Mouse (Mus musculus) kidney, postnatal 0 days (tissue): ENCODE data around the gene Homer2. TPM values are rescaled to one million over a fixed set of nuclear protein-coding genes. Genes with fewer than 3 reads are reported as not detected.

Experiments used
- ATAC-seq: fragments of 200-750 bp; cut with Nextera tagmentation; replicated peaks from 2 replicates; pipeline ENCODE4 v1.8.0; 2017; ENCODE audit warnings: low read depth, moderate number of reproducible peaks, moderate TSS enrichment, moderate library complexity; ENCODE audit not compliant: low FRiP score
- DNase-seq: peaks from one replicate; pipeline ENCODE4 v3.0.0-alpha.2; 2016; ENCODE audit warnings: low spot score
- H3K27ac ChIP-seq: fragments of 300-500 bp; sonication (generic); 2 replicates; pipeline ENCODE4 v1.5.1; 2014; ENCODE audit warnings: mild to moderate bottlenecking
- H3K27me3 ChIP-seq: fragments of 300-500 bp; sonication (generic); 2 replicates; pipeline ENCODE4 v1.6.1; 2014; ENCODE audit warnings: low read length, mixed read lengths; ENCODE audit not compliant: insufficient read depth
- H3K36me3 ChIP-seq: fragments of 300-500 bp; sonication (generic); 2 replicates; pipeline ENCODE4 v1.6.1; 2014; ENCODE audit warnings: low read length, mixed read lengths; ENCODE audit not compliant: insufficient read depth
- H3K4me1 ChIP-seq: fragments of 300-500 bp; sonication (generic); replicated peaks from 2 replicates; pipeline ENCODE4 v1.6.1; 2014; ENCODE audit warnings: antibody characterized with exemption, low read length, mixed read lengths; ENCODE audit not compliant: insufficient read depth
- H3K4me2 ChIP-seq: fragments of 300-500 bp; sonication (generic); 2 replicates; pipeline ENCODE4 v1.6.1; 2014; ENCODE audit warnings: mild to moderate bottlenecking, low read length, moderate library complexity, mixed read lengths
- H3K4me3 ChIP-seq: fragments of 300-500 bp; sonication (generic); replicated peaks from 2 replicates; pipeline ENCODE4 v1.5.1; 2014; ENCODE audit warnings: low read depth, low read length
- H3K9ac ChIP-seq: fragments of 300-500 bp; sonication (generic); 2 replicates; pipeline ENCODE4 v1.6.1; 2014; ENCODE audit warnings: low read depth, low read length
- H3K9me3 ChIP-seq: fragments of 300-500 bp; sonication (generic); replicated peaks from 2 replicates; pipeline ENCODE4 v1.6.1; 2016; ENCODE audit warnings: low read length, inconsistent platforms, mixed read lengths
- CTCF ChIP-seq: IDR thresholded peaks from 2 replicates; pipeline ENCODE4 v1.5.1; 2016; ENCODE audit warnings: antibody characterized with exemption, low read depth, mild to moderate bottlenecking, moderate library complexity
- WGBS: fragments of 180-500 bp; shearing (Covaris S2); extraction: QIAGEN DNeasy Blood & Tissue Kit; methylation state at CpG from one replicate; pipeline ENCODE4 v1.1.7; 2014; 5-methylcytosine and 5-hydroxymethylcytosine counted together
- polyA plus RNA-seq: library from polyadenylated mRNA; unstranded; fragments of >200 nt; fragmentation: Nextera tagmentation; extraction: Ambion mirVana; gene quantifications from 2 replicates; pipeline ENCODE4 v1.2.1, GENCODE M21; 2015

The Homer2 gene
- 8.2 and 8.4 TPM in 2 replicates for polyA plus RNA-seq

- Histone ChIP-seq H3K4me3 (peak within 1 kb of the TSS; percentile 57), H3K9ac (peak within 1 kb of the TSS; percentile 55), H3K27me3 (no peaks in the 10 kb centered on the region), H3K4me1 (peaks cover 4% of the 10 kb centered on the region; the same call in 1 of the 2 replicates), H3K27ac (no peak within 1 kb of the TSS), H3K4me2 (peak within 1 kb of the TSS; percentile 98), H3K36me3 (no peaks in the 10 kb centered on the region), H3K9me3 (no peaks in the 10 kb centered on the region)
- TF ChIP-seq CTCF, result no peak
- WGBS, result 67% methylated on average over 14 of the region's 14 CpGs
- no peak for ATAC-seq
- DNase-seq, result no peak
Observed at GRCm38 (mm10) chr7:81707471-81708140, at the start of gene Homer2. TSS of gene Homer2 (minus strand) at chr7:81707527.

- no peak overlapping the region for H3K27ac ChIP-seq
- no peak overlapping the region for H3K4me2 ChIP-seq
- ATAC-seq (no peak), DNase-seq (no peak)
- no peaks in the 10 kb centered on the region for H3K4me1 ChIP-seq
- WGBS, result 77% methylated on average over 3 of the region's 3 CpGs
- TF ChIP-seq CTCF, result no peak
- no peak overlapping the region for H3K9ac ChIP-seq
- H3K27me3 ChIP-seq, result no peaks in the 10 kb centered on the region
- no peaks in the 10 kb centered on the region for H3K36me3 ChIP-seq
- H3K4me3 ChIP-seq, result no peak overlapping the region
- H3K9me3 ChIP-seq, result no peaks in the 10 kb centered on the region
Observed at GRCm38 (mm10) chr7:81747956-81748355, 40.6 kb upstream of the Homer2 start.

- Histone ChIP-seq H3K9me3 (no peaks in the 10 kb centered on the region), H3K4me1 (no peaks in the 10 kb centered on the region), H3K9ac (no peak overlapping the region), H3K27me3 (no peaks in the 10 kb centered on the region), H3K4me2 (no peak overlapping the region), H3K27ac (no peak overlapping the region), H3K36me3 (no peaks in the 10 kb centered on the region), H3K4me3 (no peak overlapping the region)
- DNase-seq (peak; percentile 40), ATAC-seq (no peak)
- peak; percentile 69 for TF ChIP-seq CTCF
- 60% methylated on average over 4 of the region's 4 CpGs for WGBS
Observed at GRCm38 (mm10) chr7:81744145-81744544, 36.8 kb upstream of the Homer2 start.

GRCm38 (mm10) chr7:81740010-81740409 is 32.7 kb upstream of the Homer2 start:
- TF ChIP-seq CTCF, result no peak
- DNase-seq (no peak), ATAC-seq (no peak)
- H3K27ac ChIP-seq, result no peak overlapping the region
- no peaks in the 10 kb centered on the region for H3K27me3 ChIP-seq
- no peaks in the 10 kb centered on the region for H3K9me3 ChIP-seq
- WGBS, result 89% methylated on average over 7 of the region's 7 CpGs
- no peaks in the 10 kb centered on the region for H3K36me3 ChIP-seq
- H3K9ac ChIP-seq, result no peak overlapping the region
- H3K4me2 ChIP-seq, result no peak overlapping the region
- H3K4me1 ChIP-seq, result no peaks in the 10 kb centered on the region
- no peak overlapping the region for H3K4me3 ChIP-seq

GRCm38 (mm10) chr7:81738720-81739385 is 31.5 kb upstream of the Homer2 start:
- no peak overlapping the region for H3K9ac ChIP-seq
- no peak overlapping the region for H3K27ac ChIP-seq
- H3K4me1 ChIP-seq, result no peaks in the 10 kb centered on the region
- no peak for DNase-seq
- no peak overlapping the region for H3K4me2 ChIP-seq
- no peaks in the 10 kb centered on the region for H3K9me3 ChIP-seq
- ATAC-seq, result no peak
- WGBS, result 62% methylated on average over 8 of the region's 8 CpGs
- TF ChIP-seq CTCF, result no peak
- no peaks in the 10 kb centered on the region for H3K36me3 ChIP-seq
- H3K27me3 ChIP-seq, result no peaks in the 10 kb centered on the region
- H3K4me3 ChIP-seq, result no peak overlapping the region

GRCm38 (mm10) chr7:81735300-81736048 is 28.1 kb upstream of the Homer2 start:
- Histone ChIP-seq H3K4me1 (no peaks in the 10 kb centered on the region), H3K9me3 (no peaks in the 10 kb centered on the region), H3K9ac (no peak overlapping the region), H3K27ac (no peak overlapping the region), H3K4me2 (no peak overlapping the region), H3K27me3 (no peaks in the 10 kb centered on the region), H3K36me3 (no peaks in the 10 kb centered on the region), H3K4me3 (no peak overlapping the region)
- TF ChIP-seq CTCF, result no peak
- DNase-seq (peak; percentile 6), ATAC-seq (no peak)
- WGBS, result 51% methylated on average over 9 of the region's 9 CpGs
